In genomic region chr4:117002543-117003521, GRCm38 (mm10) we compare ENCODE assay signal across 8 mouse cellular contexts. TPM values are rescaled to one million over a fixed set of nuclear protein-coding genes. Genes with fewer than 3 reads are reported as not detected.
DNase-seq lines count a peak whose midpoint lies in the region; ATAC-seq and TF ChIP-seq lines count a peak whose summit lies in the region.

No protein-coding gene starts in this region.

- no peaks in the 10 kb centered on the region for H3K9me3 ChIP-seq in intestine, embryonic 16.5 days (ENCODE audit: control insufficient read depth, low read length)
- H3K9me3 ChIP-seq in limb, embryonic 13.5 days, result no peaks in the 10 kb centered on the region
- no peaks in the 10 kb centered on the region for H3K9me3 ChIP-seq in midbrain, embryonic 12.5 days

- H3K4me3 ChIP-seq in thymus, adult 2 months (ENCODE audit: control insufficient read depth, insufficient read depth, low read length), result no peak overlapping the region
- H3K4me3 ChIP-seq in intestine, embryonic 16.5 days (ENCODE audit: low read length), result no peak overlapping the region
- H3K4me3 ChIP-seq in limb, embryonic 13.5 days, result no peak overlapping the region
- no peak overlapping the region for H3K4me3 ChIP-seq in midbrain, embryonic 12.5 days

- no peak for TF ChIP-seq POLR2A in thymus, adult 2 months (IDR thresholded peaks at IDR 0.05; ENCODE audit: control insufficient read depth, extremely low read depth, insufficient read depth, low read length, poor library complexity)

- no peaks in the 10 kb centered on the region for H3K4me1 ChIP-seq in thymus, adult 2 months (replicated peaks; ENCODE audit: control insufficient read depth, insufficient read depth, low read length)
- no peaks in the 10 kb centered on the region for H3K4me1 ChIP-seq in intestine, embryonic 16.5 days (ENCODE audit: control insufficient read depth, insufficient read depth, low read length)
- H3K4me1 ChIP-seq in limb, embryonic 13.5 days, result peaks cover 5% of the 10 kb centered on the region
- H3K4me1 ChIP-seq in midbrain, embryonic 12.5 days, result 0 out of 2 replicates have a peak, but pooled peaks cover 4% of the 10 kb centered on the region

- DNase-seq in thymus, adult 2 months, result peak; percentile 46
- no peak for DNase-seq in thymus, adult 18-20 months
- DNase-seq in cerebellum, postnatal 25 days, result peak; percentile 63 to 71
- peak; percentile 50 for DNase-seq in gastrocnemius, postnatal 10 days
- DNase-seq in splenic B cell, adult 2 months (ENCODE audit: low read depth, low spot score), result peak; percentile 61

- H3K9ac ChIP-seq in intestine, embryonic 16.5 days (ENCODE audit: low read depth, low read length), result no peak overlapping the region
- H3K9ac ChIP-seq in limb, embryonic 13.5 days, result peak overlapping the region; percentile 56
- no peak overlapping the region for H3K9ac ChIP-seq in midbrain, embryonic 12.5 days (replicated peaks)

- H3K4me2 ChIP-seq in intestine, embryonic 16.5 days (ENCODE audit: low read depth, low read length), result no peak overlapping the region
- peak overlapping the region; percentile 44 for H3K4me2 ChIP-seq in limb, embryonic 13.5 days (replicated peaks)
- H3K4me2 ChIP-seq in midbrain, embryonic 12.5 days (replicated peaks), result no peak overlapping the region

- WGBS in thymus, adult 2 months, result 82% methylated on average over 38 of the region's 38 CpGs
- WGBS in intestine, embryonic 16.5 days, result 55% methylated on average over 38 of the region's 38 CpGs
- WGBS in limb, embryonic 13.5 days, result 54% methylated on average over 38 of the region's 38 CpGs
- WGBS in midbrain, embryonic 12.5 days, result 58% methylated on average over 38 of the region's 38 CpGs

- no peak overlapping the region for H3K27ac ChIP-seq in thymus, adult 2 months (ENCODE audit: control insufficient read depth, insufficient read depth, low read length)
- no peak overlapping the region for H3K27ac ChIP-seq in intestine, embryonic 16.5 days (ENCODE audit: low read length)
- no peak overlapping the region for H3K27ac ChIP-seq in limb, embryonic 13.5 days
- H3K27ac ChIP-seq in midbrain, embryonic 12.5 days (replicated peaks), result no peak overlapping the region

- TF ChIP-seq CTCF in thymus, adult 2 months (IDR thresholded peaks at IDR 0.05; ENCODE audit: borderline replicate concordance, control insufficient read depth, extremely low read depth, insufficient read depth, low read length, poor library complexity), result peak; percentile 48; the same call in 1 of the 2 replicates

- peaks cover 16% of the 10 kb centered on the region for H3K36me3 ChIP-seq in thymus, adult 2 months (ENCODE audit: control insufficient read depth, insufficient read depth, low read length)
- peaks cover 22% of the 10 kb centered on the region for H3K36me3 ChIP-seq in intestine, embryonic 16.5 days (ENCODE audit: control insufficient read depth, insufficient read depth, low read length)
- peaks cover 47% of the 10 kb centered on the region for H3K36me3 ChIP-seq in limb, embryonic 13.5 days
- peaks cover 44% of the 10 kb centered on the region for H3K36me3 ChIP-seq in midbrain, embryonic 12.5 days
- peaks cover 3% of the 10 kb centered on the region for H3K36me3 ChIP-seq in splenic B cell, adult 2 months (ENCODE audit: control insufficient read depth, insufficient read depth, low read length, poor library complexity, severe bottlenecking)

- ATAC-seq in intestine, embryonic 16.5 days, result peak; percentile 80
- peak; percentile 35; the same call in 1 of the 2 replicates for ATAC-seq in limb, embryonic 13.5 days (ENCODE audit: low FRiP score, low read depth)
- ATAC-seq in midbrain, embryonic 12.5 days (ENCODE audit: low FRiP score, low read depth), result peak; percentile 27; the same call in 1 of the 2 replicates

- no peaks in the 10 kb centered on the region for H3K27me3 ChIP-seq in thymus, adult 2 months (ENCODE audit: control insufficient read depth, insufficient read depth, low read length)
- H3K27me3 ChIP-seq in intestine, embryonic 16.5 days (replicated peaks; ENCODE audit: control insufficient read depth, insufficient read depth, low read length), result no peaks in the 10 kb centered on the region
- no peaks in the 10 kb centered on the region for H3K27me3 ChIP-seq in limb, embryonic 13.5 days
- peaks cover 18% of the 10 kb centered on the region for H3K27me3 ChIP-seq in midbrain, embryonic 12.5 days
- no peaks in the 10 kb centered on the region for H3K27me3 ChIP-seq in splenic B cell, adult 2 months (ENCODE audit: control insufficient read depth, insufficient read depth, low read length, poor library complexity, severe bottlenecking)

RNA-seq across cellular contexts. Expression of gene Hectd3, which starts 7.7 kb away (rescaled TPM):
- 104 and 113 TPM in 2 replicates for polyA plus RNA-seq in thymus, adult 2 months (2012; rRNA removed)
- 10 to 100 TPM; 16.6 to 17.3 TPM for total RNA-seq in gastrocnemius, postnatal 10 days (2021)
- 14.0 and 15.6 TPM in 2 replicates for polyA plus RNA-seq in intestine, embryonic 16.5 days (2015; fragmentation: Nextera tagmentation; extraction: Ambion mirVana)
- polyA plus RNA-seq in limb, embryonic 13.5 days (2015; fragmentation: Nextera tagmentation; extraction: Ambion mirVana), result 10.2 and 10.3 TPM in 2 replicates
- polyA plus RNA-seq in midbrain, embryonic 12.5 days (2016; fragmentation: Nextera tagmentation; extraction: Ambion mirVana), result 16.7 and 17.8 TPM in 2 replicates

RNA-seq across cellular contexts. Expression of gene Urod, which starts 8.6 kb away (rescaled TPM):
- 88.5 and 100 TPM in 2 replicates for polyA plus RNA-seq in thymus, adult 2 months (2012; rRNA removed)
- 10 to 100 TPM; 55.3 to 59.7 TPM for total RNA-seq in gastrocnemius, postnatal 10 days (2021)
- polyA plus RNA-seq in intestine, embryonic 16.5 days (2015; fragmentation: Nextera tagmentation; extraction: Ambion mirVana), result 72.8 and 82.8 TPM in 2 replicates
- 99.5 and 111 TPM in 2 replicates for polyA plus RNA-seq in limb, embryonic 13.5 days (2015; fragmentation: Nextera tagmentation; extraction: Ambion mirVana)
- polyA plus RNA-seq in midbrain, embryonic 12.5 days (2016; fragmentation: Nextera tagmentation; extraction: Ambion mirVana), result 78.7 and 85.3 TPM in 2 replicates

RNA-seq across cellular contexts. Expression of gene Eif2b3, which starts 16.4 kb away (rescaled TPM):
- 5.4 and 6.1 TPM in 2 replicates for polyA plus RNA-seq in thymus, adult 2 months (2012; rRNA removed)
- 10 to 100 TPM; 23.0 to 24.3 TPM for total RNA-seq in gastrocnemius, postnatal 10 days (2021)
- polyA plus RNA-seq in intestine, embryonic 16.5 days (2015; fragmentation: Nextera tagmentation; extraction: Ambion mirVana), result 26.8 and 31.4 TPM in 2 replicates
- polyA plus RNA-seq in limb, embryonic 13.5 days (2015; fragmentation: Nextera tagmentation; extraction: Ambion mirVana), result 47.0 and 49.9 TPM in 2 replicates
- 43.1 and 44.1 TPM in 2 replicates for polyA plus RNA-seq in midbrain, embryonic 12.5 days (2016; fragmentation: Nextera tagmentation; extraction: Ambion mirVana)

Comparison
In these comparisons a context has a peak if more than half of its experiments do, and no peak if none do; other contexts are left out.
1. DNase-seq: peak in thymus, adult 2 months (single experiment), cerebellum, postnatal 25 days (2 of 2), gastrocnemius, postnatal 10 days (single experiment) and splenic B cell, adult 2 months (single experiment); none in thymus, adult 18-20 months (0 of 2).
2. ATAC-seq: peak in every context shown above with its lines; median percentile 80 in intestine, embryonic 16.5 days; 35 in limb, embryonic 13.5 days; 27 in midbrain, embryonic 12.5 days.